Mouse (Mus musculus) bone marrow, adult 2 months (tissue): Measurements from ENCODE around the gene Astn1. TPM values are rescaled to one million over a fixed set of nuclear protein-coding genes. Genes with fewer than 3 reads are reported as not detected.

ENCODE experiments used
- H3K27ac ChIP-seq: fragments of 200-500 bp; 2 replicates; pipeline ENCODE4 v1.5.1; 2012; ENCODE audit warnings: low read depth, mild to moderate bottlenecking, control low read depth, inconsistent platforms, low read length; ENCODE audit not compliant: control insufficient read depth, poor library complexity, insufficient read depth
- H3K4me1 ChIP-seq: fragments of 200-500 bp; 2 replicates; pipeline ENCODE4 v1.6.1; 2011; ENCODE audit warnings: low read length; ENCODE audit not compliant: control insufficient read depth, insufficient read depth
- H3K4me3 ChIP-seq: fragments of 200-500 bp; replicated peaks from 2 replicates; pipeline ENCODE3; 2011; ENCODE audit warnings: mild to moderate bottlenecking, low read depth, low read length, control low read depth; ENCODE audit not compliant: control insufficient read depth
- CTCF ChIP-seq: fragments of 200-500 bp; IDR thresholded peaks from 2 replicates; pipeline ENCODE4 v1.5.1; 2011; ENCODE audit warnings: low read length, control low read depth; ENCODE audit not compliant: control insufficient read depth, insufficient read depth
- POLR2A ChIP-seq: fragments of 200-500 bp; IDR thresholded peaks from 2 replicates; pipeline ENCODE4 v1.6.1; 2011; ENCODE audit warnings: low read depth, mild to moderate bottlenecking, control low read depth, low read length, borderline replicate concordance; ENCODE audit not compliant: control insufficient read depth
- WGBS: fragments of 180-500 bp; shearing (Covaris S2); methylation state at CpG from one replicate; pipeline ENCODE4 v1.1.7; 2018; 5-methylcytosine and 5-hydroxymethylcytosine counted together
- polyA plus RNA-seq: library from polyadenylated mRNA; stranded (reverse); fragments of >200 nt; gene quantifications from 2 replicates; pipeline ENCODE4 v1.2.4, GENCODE M21; 2011; ENCODE audit warnings: low replicate concordance; ENCODE audit not compliant: missing spikeins, insufficient read depth, insufficient read length

The Astn1 gene
- polyA plus RNA-seq, 1 experiment, result not detected

GRCm38 (mm10) chr1:158397058-158397457 lies 35.0 kb downstream of the Astn1 start:
- Histone ChIP-seq H3K27ac (no peak overlapping the region), H3K4me3 (no peak overlapping the region), H3K4me1 (no peaks in the 10 kb centered on the region)
- TF ChIP-seq CTCF (no peak), POLR2A (no peak)
- WGBS, result 65% methylated on average over 2 of the region's 2 CpGs

DNA sequence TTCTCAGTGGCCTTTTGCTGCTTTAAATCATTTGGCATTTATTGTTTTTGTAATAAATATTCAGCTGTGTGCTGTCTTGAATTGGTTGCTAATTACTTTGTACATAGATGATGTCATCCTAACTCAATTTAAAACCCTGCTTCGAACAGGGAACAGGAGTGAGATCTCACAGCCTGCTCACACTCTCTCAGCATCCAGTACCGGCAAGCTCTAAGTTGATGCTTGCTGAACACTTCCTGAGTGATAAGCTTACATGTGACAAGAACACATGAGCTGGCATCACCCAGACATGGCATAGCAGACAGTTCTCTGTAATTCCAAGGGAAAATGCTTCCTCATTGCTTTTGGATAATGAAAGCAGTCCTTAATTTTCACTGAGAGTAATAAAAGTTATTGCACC lies 38.8 kb downstream of the Astn1 start:
- Histone ChIP-seq H3K27ac (no peak overlapping the region), H3K4me1 (no peaks in the 10 kb centered on the region), H3K4me3 (no peak overlapping the region)
- TF ChIP-seq POLR2A, result no peak
- TF ChIP-seq CTCF, result no peak
- 67% methylated on average over 2 of the region's 2 CpGs for WGBS

DNA sequence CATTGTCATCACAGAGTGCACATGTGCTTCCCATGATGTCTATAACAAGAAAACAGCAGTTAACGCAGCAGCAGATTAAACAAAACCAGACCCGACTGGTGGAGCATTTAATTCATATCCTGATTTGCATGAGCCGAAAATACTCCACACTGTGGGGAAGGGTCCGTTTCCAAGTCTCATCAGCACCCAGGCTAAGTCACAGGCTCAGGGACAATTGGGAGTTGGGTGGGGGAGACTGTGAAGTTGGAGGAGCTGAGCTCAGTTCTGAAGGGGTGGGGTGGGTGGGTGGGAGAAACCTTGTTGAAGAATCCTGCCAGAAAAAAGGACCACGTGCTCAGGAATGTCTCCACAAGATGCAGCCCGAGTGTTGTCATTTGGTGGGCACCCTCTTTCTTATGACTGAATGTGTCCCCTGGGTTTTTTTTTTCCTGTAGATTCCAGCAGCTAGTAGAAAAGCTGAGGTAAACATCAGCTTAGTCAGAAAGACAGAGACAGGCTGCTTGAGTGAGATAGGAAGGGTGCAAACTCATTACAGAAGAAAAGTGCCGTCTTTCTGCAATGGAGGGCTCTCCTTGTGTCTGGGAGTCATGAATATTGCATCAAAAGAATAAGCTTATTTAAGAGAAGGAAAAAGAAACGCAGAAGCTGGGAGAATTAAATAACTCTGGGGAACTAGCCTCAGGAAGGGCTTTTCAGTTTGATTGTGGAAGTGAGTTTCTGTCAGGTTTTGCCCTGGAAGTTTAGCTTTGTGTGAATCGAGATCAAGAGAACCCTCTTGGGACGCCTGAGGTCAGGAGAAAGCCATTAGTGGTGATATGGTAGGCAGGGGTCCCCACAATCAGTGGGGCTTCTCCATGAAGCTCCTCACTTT lies 44.1 kb downstream of the Astn1 start:
- TF ChIP-seq POLR2A, result no peak
- no peak for TF ChIP-seq CTCF
- Histone ChIP-seq H3K4me1 (no peaks in the 10 kb centered on the region), H3K4me3 (no peak overlapping the region), H3K27ac (no peak overlapping the region)
- 65% methylated on average over 10 of the region's 10 CpGs for WGBS

- WGBS, result 77% methylated on average over 2 of the region's 2 CpGs
- TF ChIP-seq CTCF (no peak), POLR2A (no peak)
Measured at GRCm38 (mm10) chr1:158408124-158408523, 46.1 kb downstream of the Astn1 start.

GRCm38 (mm10) chr1:158411146-158411545 lies 49.1 kb downstream of the Astn1 start:
- H3K4me1 ChIP-seq, result no peaks in the 10 kb centered on the region
- TF ChIP-seq CTCF (no peak), POLR2A (no peak)
- H3K4me3 ChIP-seq, result no peak overlapping the region
- WGBS, result 59% methylated on average over 3 of the region's 3 CpGs
- H3K27ac ChIP-seq, result no peak overlapping the region

More at GRCm38 (mm10) chr1:158408124-158408523, 46.1 kb downstream of the Astn1 start:
- Histone ChIP-seq H3K27ac (no peak overlapping the region), H3K4me1 (no peaks in the 10 kb centered on the region), H3K4me3 (no peak overlapping the region)

- WGBS, result 78% methylated on average over 2 of the region's 2 CpGs
- H3K4me1 ChIP-seq, result no peaks in the 10 kb centered on the region
- H3K4me3 ChIP-seq, result no peak overlapping the region
- H3K27ac ChIP-seq, result no peak overlapping the region
- TF ChIP-seq POLR2A (no peak), CTCF (no peak)
Measured at GRCm38 (mm10) chr1:158414198-158414597, 52.1 kb downstream of the Astn1 start.

GRCm38 (mm10) chr1:158421451-158421850 lies 59.4 kb downstream of the Astn1 start:
- Histone ChIP-seq H3K4me1 (no peaks in the 10 kb centered on the region), H3K4me3 (no peak overlapping the region), H3K27ac (no peak overlapping the region)
- WGBS, result 71% methylated on average over 8 of the region's 8 CpGs
- TF ChIP-seq POLR2A (no peak), CTCF (no peak)

DNA sequence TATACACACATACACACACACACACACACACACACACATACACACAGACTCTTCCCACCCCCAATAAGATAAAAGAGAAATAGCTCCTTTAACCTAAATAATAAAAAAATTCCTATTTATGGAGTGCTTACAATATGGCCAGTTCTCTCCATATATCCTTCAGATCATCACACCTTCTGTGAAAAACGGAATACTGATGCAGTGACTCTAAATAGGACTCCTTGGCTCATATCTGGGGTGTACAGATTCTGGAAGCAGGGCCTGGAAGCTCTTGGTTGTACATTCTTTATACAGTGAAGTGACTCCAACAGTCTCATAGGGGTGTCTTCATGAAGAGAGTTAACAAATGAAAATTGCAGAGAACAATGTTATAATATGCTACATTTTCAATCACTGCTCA lies 60.7 kb downstream of the Astn1 start:
- Histone ChIP-seq H3K4me3 (no peak overlapping the region), H3K27ac (no peak overlapping the region), H3K4me1 (no peaks in the 10 kb centered on the region)
- WGBS, result 33% methylated on average over 1 of the region's 1 CpGs
- TF ChIP-seq POLR2A (no peak), CTCF (no peak)
